ENCODE assay signal across 16 mouse cellular contexts in genomic region chr15:52430491-52431158, GRCm38 (mm10).
"Had no signal": no experiment of that assay in that cellular context is flagged by ENCODE, and none has a peak within 500 bp of the region (broad histone marks: within the 10 kb centered on the region; RNA-seq: fewer than 3 reads in every experiment).

No protein-coding gene starts in this region.

- H3K36me3 ChIP-seq: liver, embryonic 13.5 days; stomach, embryonic 15.5 days had no signal

- H3K9ac ChIP-seq: liver, embryonic 13.5 days; stomach, embryonic 15.5 days had no signal

- H3K4me3 ChIP-seq: layer of hippocampus, adult 2 months; left cerebral cortex, adult 2 months; liver, embryonic 13.5 days; stomach, embryonic 15.5 days had no signal

- H3K4me1 ChIP-seq: liver, embryonic 13.5 days; stomach, embryonic 15.5 days had no signal

- ATAC-seq: intestine, postnatal 0 days had no signal

- H3K9me3 ChIP-seq: liver, embryonic 13.5 days; stomach, embryonic 15.5 days had no signal

- H3K27me3 ChIP-seq: liver, embryonic 13.5 days; stomach, embryonic 15.5 days had no signal

- H3K4me2 ChIP-seq: liver, embryonic 13.5 days; stomach, embryonic 15.5 days had no signal

- DNase-seq: kidney, adult 2 months; kidney, postnatal 25 days; layer of hippocampus, postnatal 36 days; liver, embryonic 13.5 days; lung, adult 2 months; lung, postnatal 14 days; lung, postnatal 4 days; right cerebral cortex, postnatal 25 days; spleen, adult 18-20 months; thymus, adult 18-20 months; thymus, postnatal 4 days had no signal

- H3K27ac ChIP-seq: kidney, postnatal 0 days; layer of hippocampus, adult 2 months; left cerebral cortex, adult 2 months; liver, embryonic 13.5 days; stomach, embryonic 15.5 days had no signal
